Mouse (Mus musculus) limb, embryonic 10.5 days (tissue): ENCODE results near the gene Coq5. TPM values are rescaled to one million over a fixed set of nuclear protein-coding genes. Genes with fewer than 3 reads are reported as not detected.

Experiments
- DNase-seq: peaks from one replicate; pipeline ENCODE4 v3.0.0-alpha.2; 2017; ENCODE audit warnings: low spot score
- H3K27ac ChIP-seq: fragments of 300-500 bp; sonication (generic); 2 replicates; pipeline ENCODE4 v1.5.1; 2016; ENCODE audit warnings: mild to moderate bottlenecking
- H3K27me3 ChIP-seq: fragments of 300-500 bp; sonication (generic); 2 replicates; pipeline ENCODE4 v1.6.1; 2016; ENCODE audit warnings: low read depth, mild to moderate bottlenecking; ENCODE audit not compliant: poor library complexity, severe bottlenecking
- H3K36me3 ChIP-seq: fragments of 300-500 bp; sonication (generic); 2 replicates; pipeline ENCODE4 v1.6.1; 2016; ENCODE audit warnings: mild to moderate bottlenecking, moderate library complexity
- H3K4me1 ChIP-seq: fragments of 300-500 bp; sonication (generic); 2 replicates; pipeline ENCODE4 v1.6.1; 2016
- H3K4me3 ChIP-seq: fragments of 300-500 bp; sonication (generic); 2 replicates; pipeline ENCODE4 v1.5.1; 2016; ENCODE audit warnings: mild to moderate bottlenecking, moderate library complexity
- H3K9me3 ChIP-seq: fragments of 300-500 bp; sonication (generic); replicated peaks from 2 replicates; pipeline ENCODE4 v1.6.1; 2016; ENCODE audit warnings: mild to moderate bottlenecking
- WGBS: fragments of 180-500 bp; shearing (Covaris S2); methylation state at CpG from one replicate; pipeline ENCODE4 v1.1.7; 2016; 5-methylcytosine and 5-hydroxymethylcytosine counted together
- polyA plus RNA-seq: library from polyadenylated mRNA; unstranded; fragments of >200 nt; fragmentation: Nextera tagmentation; extraction: Ambion mirVana; gene quantifications from 2 replicates; pipeline ENCODE4 v1.2.1, GENCODE M21; 2016

Coq5 gene
- polyA plus RNA-seq, 1 experiment from 2014 or later = 54.1 TPM

DNA sequence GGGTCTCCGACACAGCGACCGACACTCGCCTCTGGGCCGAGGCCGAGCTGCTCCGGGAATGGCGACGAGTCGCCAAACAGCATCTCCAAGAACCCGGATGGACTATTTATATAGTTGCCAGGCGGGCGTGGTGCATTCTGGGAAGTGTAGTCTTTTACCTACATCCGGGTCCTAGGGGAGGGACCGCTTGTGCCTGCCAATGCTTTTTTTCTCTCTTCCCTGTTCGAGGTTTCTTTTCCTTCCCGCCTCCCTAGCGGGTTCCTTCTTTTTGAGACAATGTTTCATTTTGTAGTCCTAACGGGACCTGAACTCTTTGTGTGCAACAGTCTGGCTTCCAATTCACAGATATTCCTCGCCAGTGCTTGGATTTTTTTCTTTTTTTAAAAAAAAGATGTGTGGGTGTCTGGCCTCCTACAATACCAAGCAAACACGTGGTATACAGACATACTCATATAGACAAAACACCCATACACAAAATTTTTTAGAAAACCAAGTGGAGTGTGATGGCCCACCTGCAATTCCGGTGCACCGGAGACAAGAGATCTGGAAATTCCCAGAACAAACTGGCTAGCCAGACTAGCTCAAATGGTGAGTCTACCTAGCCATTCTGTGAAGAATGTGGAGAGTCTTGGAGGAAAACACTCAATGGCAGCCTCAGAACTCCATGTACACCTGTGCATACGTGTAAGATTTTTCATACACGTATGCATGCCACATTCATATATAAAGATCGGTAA lies 6.5 kb upstream of the Coq5 start, which contains the start of gene Rnf10:
Gene Rnf10, minus strand, starts transcription at position 87 of the 737 bp plus-strand sequence.
- Histone ChIP-seq H3K4me1 (peaks cover 35% of the 10 kb centered on the region), H3K9me3 (no peaks in the 10 kb centered on the region), H3K4me3 (peak within 1 kb of the TSS; percentile 97), H3K27me3 (no peaks in the 10 kb centered on the region), H3K36me3 (peaks cover 29% of the 10 kb centered on the region), H3K27ac (peak within 1 kb of the TSS; percentile 95)
- 16% methylated on average over 26 of the region's 26 CpGs for WGBS
- peak; percentile 99 for DNase-seq

DNA sequence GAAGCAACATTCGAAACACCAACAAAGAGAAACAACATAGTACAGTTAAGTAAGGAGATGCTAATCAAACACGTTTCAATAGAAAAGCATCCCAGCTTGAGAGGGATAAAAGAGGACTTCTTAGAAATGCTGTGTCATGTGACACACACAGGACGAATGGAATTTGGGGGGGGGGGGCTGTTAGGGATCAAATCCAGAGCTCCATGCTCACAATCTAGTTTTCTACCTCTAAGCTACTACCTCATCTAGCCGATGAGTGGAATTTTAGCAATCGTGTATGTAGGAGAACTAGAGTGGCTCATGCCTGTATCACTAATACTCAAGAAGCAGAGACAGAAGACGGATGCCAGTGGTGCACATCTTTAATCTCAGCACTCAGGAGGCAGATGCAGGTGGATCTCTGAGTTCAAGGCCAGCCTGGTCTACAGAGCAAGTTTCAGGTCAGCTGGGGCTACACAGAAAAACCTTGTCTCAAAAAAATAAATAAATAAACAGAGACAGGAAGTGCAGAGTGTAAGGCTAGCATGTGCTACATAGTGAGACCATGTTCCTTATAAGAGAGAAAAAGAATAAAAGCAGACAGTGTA lies 5.8 kb upstream of the Coq5 start:
- Histone ChIP-seq H3K4me3 (peak overlapping the region; percentile 97; the same call in 1 of the 2 replicates), H3K36me3 (peaks cover 22% of the 10 kb centered on the region), H3K27me3 (no peaks in the 10 kb centered on the region), H3K4me1 (peaks cover 35% of the 10 kb centered on the region), H3K27ac (peak overlapping the region; percentile 95), H3K9me3 (no peaks in the 10 kb centered on the region)
- DNase-seq = no peak
- WGBS = 80% methylated on average over 6 of the region's 6 CpGs

DNA sequence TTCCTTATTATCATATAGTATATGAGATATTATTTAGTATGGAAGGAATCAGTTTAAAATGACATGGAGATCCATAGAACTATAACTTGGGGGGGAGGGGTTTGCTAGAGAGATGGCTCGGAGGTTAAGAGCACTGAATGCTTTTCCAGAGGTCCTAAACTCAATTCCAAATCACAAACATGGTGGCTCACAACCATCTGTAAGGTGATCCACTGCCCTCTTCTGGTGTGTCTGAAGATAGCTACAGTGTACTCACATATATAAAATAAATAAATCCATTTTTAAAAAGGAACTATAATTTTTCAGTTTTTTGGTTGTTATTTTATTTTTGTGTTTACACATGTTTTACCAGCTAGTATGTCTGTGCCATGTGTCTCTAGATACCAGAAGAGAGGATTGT lies 5.1 kb upstream of the Coq5 start:
- H3K27ac ChIP-seq = no peak overlapping the region
- no peaks in the 10 kb centered on the region for H3K27me3 ChIP-seq
- H3K9me3 ChIP-seq = no peaks in the 10 kb centered on the region
- no peak for DNase-seq
- peaks cover 15% of the 10 kb centered on the region for H3K36me3 ChIP-seq
- H3K4me3 ChIP-seq = no peak overlapping the region
- WGBS = 88% methylated on average over 1 of the region's 1 CpGs
- H3K4me1 ChIP-seq = peaks cover 34% of the 10 kb centered on the region

DNA sequence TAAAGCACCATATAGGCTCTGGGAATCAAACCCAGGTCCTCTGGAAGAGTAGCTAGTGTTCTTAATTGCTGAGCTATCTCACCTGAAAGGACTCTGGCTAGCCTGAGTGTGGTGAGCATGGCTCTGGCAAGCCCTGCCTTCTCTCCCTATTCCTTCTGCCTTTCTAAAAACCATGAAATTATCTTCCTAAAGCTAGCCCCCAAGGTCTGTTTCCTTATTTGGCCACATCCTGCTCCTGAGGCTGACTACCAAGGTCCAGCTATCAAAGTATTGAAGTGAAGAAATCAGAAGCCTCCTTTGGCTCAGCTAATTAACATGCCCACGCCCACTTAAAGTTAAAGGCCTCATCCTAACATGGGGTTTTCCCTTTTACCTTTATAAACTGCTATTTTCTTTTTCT lies 4.7 kb upstream of the Coq5 start:
- no peak for DNase-seq
- H3K36me3 ChIP-seq = peaks cover 11% of the 10 kb centered on the region
- no peaks in the 10 kb centered on the region for H3K9me3 ChIP-seq
- no peak overlapping the region for H3K4me3 ChIP-seq
- H3K27me3 ChIP-seq = no peaks in the 10 kb centered on the region
- 92% methylated on average over 1 of the region's 1 CpGs for WGBS
- H3K27ac ChIP-seq = no peak overlapping the region
- peaks cover 30% of the 10 kb centered on the region for H3K4me1 ChIP-seq

DNA sequence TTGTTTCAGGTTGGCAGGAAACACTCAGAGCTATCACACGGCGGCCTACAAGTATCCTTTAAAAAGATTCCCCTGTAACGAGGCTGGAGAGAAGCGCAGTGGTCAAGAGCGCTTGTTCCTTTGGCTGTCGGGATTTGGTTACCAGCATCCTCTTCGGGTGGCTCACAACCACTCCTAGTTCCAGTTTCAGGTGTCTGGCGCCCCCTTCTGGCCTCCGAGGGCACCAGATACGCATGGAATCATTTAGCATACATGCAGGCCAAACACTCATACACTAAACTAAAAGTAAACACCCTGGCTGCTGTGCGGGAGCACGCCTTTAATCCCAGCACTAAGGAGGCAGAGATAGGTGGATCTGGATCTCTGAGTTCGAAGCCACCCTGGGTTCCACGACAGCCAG lies 3.5 kb upstream of the Coq5 start:
- Histone ChIP-seq H3K9me3 (no peaks in the 10 kb centered on the region), H3K36me3 (0 out of 2 replicates have a peak, but pooled peaks cover 2% of the 10 kb centered on the region), H3K4me3 (no peak overlapping the region), H3K27ac (no peak overlapping the region), H3K27me3 (no peaks in the 10 kb centered on the region), H3K4me1 (peaks cover 24% of the 10 kb centered on the region)
- peak; percentile 71 for DNase-seq
- 32% methylated on average over 14 of the region's 14 CpGs for WGBS

DNA sequence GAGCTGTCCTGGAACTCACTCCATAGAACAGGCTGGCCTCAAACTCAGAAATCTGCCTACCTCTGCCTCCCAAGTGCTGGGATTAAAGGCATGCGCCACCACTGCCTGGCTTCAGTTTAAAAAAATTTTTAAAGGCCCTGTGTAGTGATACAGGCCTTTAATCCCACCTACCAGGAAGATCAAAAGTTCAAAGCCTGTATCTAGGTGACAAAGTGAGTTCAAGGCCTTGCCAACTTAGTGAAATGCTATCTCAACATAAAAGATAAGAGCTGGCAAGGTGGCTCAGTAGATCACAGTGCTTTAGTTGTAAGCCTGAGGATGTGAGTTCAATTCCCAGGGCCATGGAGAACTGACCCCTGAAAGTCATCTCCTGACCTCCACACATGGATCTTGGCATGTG lies 1.4 kb upstream of the Coq5 start:
- peaks cover 6% of the 10 kb centered on the region for H3K36me3 ChIP-seq
- no peak overlapping the region for H3K4me3 ChIP-seq
- no peak for DNase-seq
- 74% methylated on average over 1 of the region's 1 CpGs for WGBS
- H3K9me3 ChIP-seq = no peaks in the 10 kb centered on the region
- no peaks in the 10 kb centered on the region for H3K27me3 ChIP-seq
- peaks cover 16% of the 10 kb centered on the region for H3K4me1 ChIP-seq
- no peak overlapping the region for H3K27ac ChIP-seq

DNA sequence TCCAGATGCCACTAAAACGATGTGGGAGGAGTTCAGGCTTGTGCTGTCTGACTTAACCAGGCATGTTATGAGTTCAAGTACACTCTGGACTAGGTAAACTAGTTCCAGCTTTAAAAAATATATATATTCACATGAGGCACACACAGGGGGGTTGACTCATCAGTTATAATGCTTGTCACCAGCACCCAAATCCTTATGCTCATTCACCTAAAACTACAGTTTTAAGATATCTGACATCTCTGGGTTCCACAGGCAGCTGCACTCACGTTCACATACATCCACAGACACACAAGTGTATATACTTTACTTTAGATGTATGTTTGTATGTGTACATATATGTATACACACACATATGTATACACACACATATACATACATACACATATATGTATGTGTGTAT lies 681 bp upstream of the Coq5 start:
- Histone ChIP-seq H3K36me3 (peaks cover 13% of the 10 kb centered on the region), H3K4me1 (peaks cover 9% of the 10 kb centered on the region), H3K27me3 (no peaks in the 10 kb centered on the region), H3K27ac (no peak overlapping the region), H3K4me3 (no peak overlapping the region), H3K9me3 (no peaks in the 10 kb centered on the region)
- 77% methylated on average over 2 of the region's 2 CpGs for WGBS
- no peak for DNase-seq

DNA sequence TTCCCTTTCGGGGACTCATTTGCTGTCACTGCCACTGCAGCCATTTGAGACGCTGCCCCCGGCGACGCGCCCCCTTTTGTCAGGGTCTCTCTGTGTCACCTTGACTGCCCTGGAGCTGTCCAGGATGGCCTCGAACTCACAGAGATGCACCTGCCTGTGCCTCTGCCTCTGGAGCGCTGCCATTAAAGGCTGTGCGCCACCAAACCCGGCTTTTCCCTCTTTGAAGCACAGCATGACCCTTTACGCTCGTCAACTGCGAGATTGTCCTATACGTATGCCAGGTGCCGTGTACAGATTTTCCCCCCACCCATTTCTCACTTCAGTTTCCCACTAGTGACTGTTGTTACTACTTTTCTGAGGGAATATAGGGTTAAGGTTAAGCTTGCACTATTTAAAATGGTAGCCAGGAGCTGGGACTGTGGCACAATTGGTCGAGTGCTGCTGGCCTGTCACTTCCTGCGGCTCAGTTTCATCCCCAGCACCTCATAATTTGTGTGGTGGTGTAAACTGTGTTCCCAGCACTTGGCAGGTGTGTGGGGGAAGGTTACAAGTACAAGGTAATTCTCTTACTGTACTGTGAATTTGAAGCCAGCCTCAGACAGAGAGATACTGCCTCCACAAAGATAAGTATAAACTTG lies 703 bp downstream of the Coq5 start:
- whole genome bisulfite sequencing = 8% methylated on average over 17 of the region's 17 CpGs
- peak overlapping the region; percentile 86 for H3K27ac ChIP-seq

DNA sequence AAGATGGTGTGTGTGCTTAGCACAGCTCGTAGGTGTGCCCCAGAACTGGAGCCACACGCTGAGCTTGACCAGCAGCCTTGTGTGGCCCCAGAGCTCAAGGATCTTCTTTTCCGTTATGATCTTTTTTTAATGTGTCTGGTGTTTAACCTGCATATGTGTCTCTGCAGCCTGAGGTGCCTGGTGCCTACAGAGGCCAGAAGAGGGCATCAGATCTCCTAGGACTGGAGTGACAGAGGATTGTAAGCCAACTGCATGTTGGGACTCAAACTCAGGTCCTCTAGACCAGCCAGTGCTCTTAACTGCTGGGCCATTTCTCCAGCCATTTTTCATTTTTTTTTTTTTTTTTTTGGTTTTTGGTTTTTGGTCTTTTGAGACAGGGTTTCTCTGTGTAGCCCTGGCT lies 5.3 kb downstream of the Coq5 start:
- H3K27me3 ChIP-seq = no peaks in the 10 kb centered on the region
- DNase-seq = no peak
- H3K27ac ChIP-seq = no peak overlapping the region
- no peaks in the 10 kb centered on the region for H3K9me3 ChIP-seq
- no peak overlapping the region for H3K4me3 ChIP-seq
- peaks cover 64% of the 10 kb centered on the region for H3K36me3 ChIP-seq
- peaks cover 7% of the 10 kb centered on the region for H3K4me1 ChIP-seq
- WGBS = 94% methylated on average over 3 of the region's 3 CpGs

More for the DNA sequence above, 703 bp downstream of the Coq5 start:
- H3K27me3 ChIP-seq = no peaks in the 10 kb centered on the region
- H3K36me3 ChIP-seq = peaks cover 26% of the 10 kb centered on the region
- H3K4me3 ChIP-seq = peak overlapping the region; percentile 96
- DNase-seq = peak; percentile 53
- peaks cover 9% of the 10 kb centered on the region for H3K4me1 ChIP-seq
- H3K9me3 ChIP-seq = no peaks in the 10 kb centered on the region

DNA sequence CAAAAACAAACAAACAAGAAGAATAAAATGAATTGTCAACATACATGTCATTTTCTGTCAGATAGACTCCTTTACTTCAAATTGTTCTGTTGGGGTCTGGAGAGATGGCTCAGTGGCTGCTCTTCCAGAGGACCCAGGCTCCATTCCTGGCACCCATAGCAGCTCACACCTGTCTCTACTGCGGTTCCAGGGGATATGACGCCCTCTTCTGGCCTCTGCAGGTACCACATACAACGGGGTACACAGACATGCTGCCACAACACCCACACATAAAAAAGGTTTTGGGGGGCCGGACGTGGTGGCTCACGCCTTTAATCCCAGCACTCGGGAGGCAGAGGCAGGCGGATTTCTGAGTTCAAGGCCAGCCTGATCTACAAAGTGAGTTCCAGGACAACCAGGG lies 14.7 kb downstream of the Coq5 start:
- 91% methylated on average over 8 of the region's 8 CpGs for WGBS
- peaks cover 19% of the 10 kb centered on the region for H3K4me1 ChIP-seq
- no peak overlapping the region for H3K4me3 ChIP-seq
- no peaks in the 10 kb centered on the region for H3K9me3 ChIP-seq
- no peak for DNase-seq
- H3K27me3 ChIP-seq = no peaks in the 10 kb centered on the region
- H3K27ac ChIP-seq = no peak overlapping the region
- peaks cover 95% of the 10 kb centered on the region for H3K36me3 ChIP-seq

DNA sequence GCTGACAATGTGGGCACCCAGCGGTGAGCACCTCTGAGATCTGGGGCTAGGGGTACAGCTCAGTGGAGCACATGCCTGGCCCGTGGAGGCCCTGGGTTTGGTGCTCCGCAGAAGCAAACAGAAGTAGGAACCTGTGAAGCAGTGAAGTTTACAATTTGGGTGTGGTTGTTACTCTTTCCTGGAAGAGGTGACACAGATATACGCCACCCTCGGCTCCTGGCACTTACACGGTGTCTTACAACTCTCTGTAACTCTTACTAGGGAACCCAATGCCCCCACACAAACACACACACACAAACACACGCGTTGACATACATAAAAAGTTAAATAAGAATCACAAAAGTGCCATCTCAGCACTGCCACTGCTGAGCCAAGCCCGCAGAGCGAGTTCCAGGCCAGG lies 16.9 kb downstream of the Coq5 start:
- Histone ChIP-seq H3K4me3 (no peak overlapping the region), H3K27me3 (no peaks in the 10 kb centered on the region), H3K36me3 (peaks cover 83% of the 10 kb centered on the region), H3K27ac (no peak overlapping the region), H3K9me3 (no peaks in the 10 kb centered on the region), H3K4me1 (peaks cover 32% of the 10 kb centered on the region)
- WGBS = 86% methylated on average over 10 of the region's 10 CpGs
- no peak for DNase-seq

DNA sequence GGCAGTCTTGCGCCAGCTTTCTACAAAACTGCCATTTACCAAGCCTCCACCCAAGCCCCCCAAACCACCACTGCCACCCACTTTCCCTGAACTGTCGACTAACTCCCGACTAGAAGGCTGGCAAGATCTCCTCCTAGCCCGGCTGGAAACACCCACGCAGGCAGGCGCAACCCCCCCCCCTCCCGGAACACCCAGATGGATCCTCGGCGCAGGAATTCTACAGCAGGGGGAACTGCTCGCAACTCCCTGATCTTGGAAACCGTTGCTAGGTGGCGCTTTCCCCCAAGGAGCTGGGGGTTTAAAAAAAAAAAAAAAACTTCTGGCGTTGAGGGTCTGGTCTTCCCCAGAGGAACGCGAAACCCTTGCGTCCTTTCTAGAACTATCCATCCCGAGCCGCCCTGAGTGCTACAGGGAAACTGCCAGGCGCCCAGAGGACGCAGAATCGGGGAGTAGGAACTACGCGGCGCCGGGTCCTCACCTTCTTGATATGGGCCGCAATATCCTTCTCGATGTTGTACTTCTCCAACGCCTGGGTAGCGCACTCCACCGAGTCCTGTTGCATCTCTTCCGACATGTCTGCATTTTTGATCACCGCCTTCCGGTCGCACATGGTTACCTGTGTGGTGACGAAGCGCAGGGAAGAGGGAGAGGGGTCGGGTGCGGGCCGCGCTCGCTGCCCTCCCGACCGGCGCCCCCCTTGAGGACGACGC lies 20.7 kb downstream of the Coq5 start:
- Histone ChIP-seq H3K4me1 (peaks cover 34% of the 10 kb centered on the region), H3K4me3 (peak overlapping the region; percentile 93), H3K9me3 (no peaks in the 10 kb centered on the region), H3K27me3 (no peaks in the 10 kb centered on the region), H3K36me3 (peaks cover 48% of the 10 kb centered on the region), H3K27ac (peak overlapping the region; percentile 93)
- peak; percentile 71 for DNase-seq
- under 1% methylated on average over 46 of the region's 46 CpGs for WGBS
